Mouse (Mus musculus) MEL (cell line): ENCODE results near the gene Dlg2.

ENCODE experiments used
- BHLHE40 ChIP-seq: IDR thresholded peaks from 2 replicates; pipeline ENCODE4 v1.6.1; 2012; ENCODE audit warnings: low read depth, mild to moderate bottlenecking, inconsistent platforms, low read length, improper control_type of control experiment, borderline replicate concordance
- CTCF ChIP-seq, 3 experiments: IDR thresholded peaks in 2 of 3; conservative IDR thresholded peaks in 1 of 3; 2 replicates each; pipeline ENCODE4 v1.5.1; 2011 to 2012; ENCODE audit warnings: low read length in 3 of 3, low read depth in 2 of 3, mild to moderate bottlenecking in 2 of 3, improper control_type of control experiment in 1 of 3, inconsistent platforms in 1 of 3, mixed read lengths in 1 of 3, moderate library complexity in 1 of 3; ENCODE audit not compliant: control insufficient read depth in 1 of 3, insufficient read depth in 1 of 3, poor library complexity in 1 of 3, severe bottlenecking in 1 of 3
- GATA1 ChIP-seq: IDR thresholded peaks from 2 replicates; pipeline ENCODE4 v1.6.1; 2011; ENCODE audit warnings: low read depth, low read length, improper control_type of control experiment
- POLR2A ChIP-seq, 2 experiments: IDR thresholded peaks; 2 replicates each; pipeline ENCODE4 v1.6.1; 2011 to 2012; ENCODE audit warnings: low read length in 2 of 2, mild to moderate bottlenecking in 2 of 2, control low read depth in 1 of 2, improper control_type of control experiment in 1 of 2, low read depth in 1 of 2, moderate library complexity in 1 of 2; ENCODE audit not compliant: control insufficient read depth in 1 of 2, insufficient read depth in 1 of 2, poor library complexity in 1 of 2
- POLR2AphosphoS2 ChIP-seq: IDR thresholded peaks from 2 replicates; pipeline ENCODE4 v1.6.1; 2011; ENCODE audit warnings: low read length, improper control_type of control experiment
- ZC3H11A ChIP-seq: IDR thresholded peaks from 2 replicates; pipeline ENCODE4 v1.6.1; 2012; ENCODE audit warnings: low read depth, mild to moderate bottlenecking, inconsistent platforms, low read length, improper control_type of control experiment

GRCm38 (mm10) chr7:91090317-91090829, 613.9 kb downstream of the Dlg2 start:
- no peak for TF ChIP-seq POLR2AphosphoS2
- TF ChIP-seq POLR2A (IDR thresholded peaks at IDR 0.05; ENCODE audit: control insufficient read depth in 1 of 2, insufficient read depth in 1 of 2, low read depth in 1 of 2, low read length in 2 of 2, poor library complexity in 1 of 2) = no peak
- TF ChIP-seq BHLHE40 = no peak
- no peak for TF ChIP-seq GATA1
- no peak for TF ChIP-seq CTCF (IDR thresholded peaks at IDR 0.05 in 2 of 3, conservative IDR thresholded peaks at IDR 0.05 in 1 of 3; ENCODE audit: control insufficient read depth in 1 of 3, insufficient read depth in 1 of 3, low read depth in 2 of 3, low read length in 3 of 3, poor library complexity in 1 of 3, severe bottlenecking in 1 of 3)
- TF ChIP-seq ZC3H11A = no peak
